Mouse (Mus musculus) Patski (cell line): ENCODE results near the gene Lingo2. TPM values are rescaled to one million over a fixed set of nuclear protein-coding genes. Genes with fewer than 3 reads are reported as not detected.
"Not testable (repeated sequence)": the region's sequence is repeated elsewhere in the genome, so short reads cannot be mapped to it uniquely, and the experiment has no call there.

Experiments used
- ATAC-seq: fragments of 100-300 bp; one replicate; pipeline ENCODE4 v1.8.0; 2021
- CTCF ChIA-PET: fragments of 350-600 bp; sonication (Branson Sonifier 250); formaldehyde crosslinking; loops from one replicate; lab custom pipeline; 2022; ENCODE audit warnings: inconsistent platforms; lab: Charles Lee
- POLR2A ChIA-PET: fragments of 350-600 bp; sonication (Branson Sonifier 250); formaldehyde crosslinking; loops from one replicate; lab custom pipeline; 2022; ENCODE audit warnings: antibody characterized with exemption, inconsistent platforms; lab: Charles Lee
- DNase-seq: peaks from one replicate; pipeline ENCODE4 v3.0.0-alpha.2; 2011; ENCODE audit warnings: low read depth, low spot score
- H3K27me3 ChIP-seq: fragments of 371-371 bp; one replicate; pipeline ENCODE4 v1.5.1; 2021
- CTCF ChIP-seq: fragments of 100-300 bp; IDR thresholded peaks from one replicate; pipeline ENCODE4 v1.5.1; 2021
- in situ Hi-C: fragments of 300-500 bp; cut with MboI; formaldehyde crosslinking; loops from 3 replicates; pipeline ENCODE4 v1.11.1; 2018; ENCODE audit warnings: low pct_unique_long_range_greater_than_20kb, mixed read lengths
- polyA plus RNA-seq: library from polyadenylated mRNA; unstranded; gene quantifications from one replicate; pipeline ENCODE4 v1.2.3, GENCODE M21; 2021

Gene Lingo2
- polyA plus RNA-seq, 1 experiment from 2014 or later = not detected

DNA sequence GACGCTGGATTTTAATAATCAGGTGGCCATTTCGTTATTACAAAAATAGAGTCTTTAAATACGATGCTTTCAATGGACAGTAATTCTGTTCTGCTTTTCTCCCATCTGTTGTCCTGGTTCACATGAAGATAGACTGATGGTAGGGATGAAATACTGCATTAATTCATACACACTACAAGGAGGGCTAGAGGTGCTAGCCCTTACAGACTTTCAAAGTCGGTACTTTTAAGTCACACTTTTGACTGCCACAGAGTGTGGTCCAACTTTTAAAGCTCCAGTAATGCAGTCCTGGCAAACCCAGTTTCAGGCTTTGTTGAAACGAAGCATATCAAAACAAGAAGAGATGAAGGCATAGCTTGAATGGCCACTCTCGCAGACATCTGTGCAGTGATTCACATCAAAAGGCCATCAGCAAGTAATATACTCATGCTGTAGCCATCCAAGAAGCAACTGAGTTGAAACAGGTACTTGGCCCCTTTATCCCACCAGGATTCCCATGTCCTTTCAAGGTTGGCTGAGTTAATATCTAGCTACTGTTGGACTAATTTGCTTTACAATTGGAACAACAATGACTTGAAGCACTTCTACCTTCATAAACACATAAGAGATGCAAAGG, 872.5 kb downstream of the Lingo2 start:
- DNase-seq = no peak
- TF ChIP-seq CTCF = no peak
- in situ Hi-C loops = no loop called here
- ChIA-PET CTCF (no interaction called here), POLR2A (no interaction called here)
- H3K27me3 ChIP-seq = no peaks in the 10 kb centered on the region
- no peak for ATAC-seq

DNA sequence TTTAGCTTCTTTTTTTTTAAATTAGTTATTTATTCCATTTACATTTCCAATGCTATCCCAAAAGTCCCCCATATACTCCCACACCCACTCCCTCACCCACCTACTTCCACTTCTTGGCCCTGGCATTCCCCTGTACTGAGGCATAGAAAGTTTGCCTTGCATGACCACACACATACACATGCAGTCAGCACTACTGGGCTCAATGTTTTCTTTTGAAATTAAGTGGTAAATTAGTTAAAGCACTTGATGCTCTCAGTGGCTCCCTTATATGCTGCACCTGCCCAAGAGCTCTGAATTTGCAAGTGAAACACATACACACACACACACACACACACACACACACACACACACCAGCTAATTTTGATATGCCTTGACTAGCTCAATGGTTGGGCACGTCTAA, 886.8 kb downstream of the Lingo2 start:
- DNase-seq, in situ Hi-C loops, CTCF ChIA-PET, POLR2A ChIA-PET, ATAC-seq, H3K27me3 ChIP-seq: not testable (repeated sequence)

DNA sequence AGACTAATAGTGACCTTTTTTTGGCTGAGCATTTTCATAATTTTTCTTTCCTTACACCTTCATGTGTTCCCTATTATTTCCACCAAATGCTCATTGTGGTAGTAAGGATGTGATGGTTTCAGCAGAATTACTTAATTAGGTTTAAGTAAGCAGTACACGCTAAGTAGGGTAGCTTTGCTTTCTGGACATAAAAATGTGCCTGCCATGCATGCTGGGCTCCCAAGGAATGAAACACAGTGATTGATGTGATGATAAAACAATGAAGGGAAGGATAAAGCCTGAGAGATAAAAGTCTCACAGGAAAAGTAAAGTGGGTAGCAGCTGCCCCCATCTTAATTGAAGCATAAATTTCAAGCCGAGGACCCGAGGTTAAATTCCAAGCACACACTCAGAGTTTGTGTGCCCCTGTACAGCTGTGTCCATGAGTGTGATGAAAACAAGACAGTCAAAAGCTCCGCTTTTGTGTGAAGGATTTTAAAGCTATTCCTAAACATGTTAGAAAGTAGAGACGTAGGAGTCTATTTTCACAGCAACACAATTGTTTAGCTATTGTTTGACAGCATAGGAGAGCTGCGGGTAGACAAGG, 898.7 kb downstream of the Lingo2 start:
- no peak for ATAC-seq
- ChIA-PET POLR2A (no interaction called here), CTCF (no interaction called here)
- no peak for DNase-seq
- in situ Hi-C loops = no loop called here
- TF ChIP-seq CTCF = no peak
- no peaks in the 10 kb centered on the region for H3K27me3 ChIP-seq

DNA sequence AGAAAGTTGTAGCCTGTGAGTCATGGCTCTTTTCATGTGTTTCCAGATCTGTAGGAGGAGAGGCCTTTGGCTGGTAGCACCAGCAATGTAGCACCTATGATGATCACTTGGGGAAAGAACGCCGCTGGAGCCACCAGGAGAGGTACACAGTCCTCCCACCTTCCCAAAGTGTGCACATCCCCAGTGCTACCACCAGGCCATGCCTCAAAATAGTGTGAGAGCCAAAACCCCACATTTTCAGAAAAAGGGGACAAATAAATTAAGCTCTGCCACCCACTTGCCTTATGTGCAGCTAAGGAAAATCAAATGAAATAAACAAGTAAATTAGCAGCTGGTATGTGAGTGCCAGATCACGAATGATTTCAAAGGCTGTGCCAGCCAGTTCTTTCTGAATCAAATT, 911.2 kb downstream of the Lingo2 start:
- DNase-seq (no peak), ATAC-seq (no peak)
- no peaks in the 10 kb centered on the region for H3K27me3 ChIP-seq
- in situ Hi-C loops = no loop called here
- ChIA-PET POLR2A (no interaction called here), CTCF (no interaction called here)
- TF ChIP-seq CTCF = no peak

DNA sequence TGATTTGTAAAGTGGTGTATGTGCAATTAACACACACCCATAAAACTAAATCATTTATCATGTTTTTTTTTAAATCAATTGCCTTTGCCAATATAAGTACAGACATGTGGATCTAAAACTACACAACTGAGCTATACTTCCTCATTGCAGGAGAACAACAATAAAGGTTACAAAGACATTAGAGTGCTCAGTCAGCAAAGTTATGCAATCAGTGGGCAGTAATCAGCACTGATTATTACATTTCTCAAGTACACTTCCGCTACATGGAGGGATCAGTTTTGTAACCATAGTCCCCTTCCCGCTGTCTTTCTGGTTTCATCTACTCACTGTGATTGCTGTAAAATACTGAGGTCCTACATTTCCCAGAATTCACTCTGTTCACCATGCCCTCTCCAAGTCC, 912.8 kb downstream of the Lingo2 start:
- CTCF ChIA-PET = no interaction called here
- POLR2A ChIA-PET = no interaction called here
- DNase-seq (no peak), ATAC-seq (no peak)
- in situ Hi-C loops = no loop called here
- H3K27me3 ChIP-seq = no peaks in the 10 kb centered on the region
- TF ChIP-seq CTCF = no peak

DNA sequence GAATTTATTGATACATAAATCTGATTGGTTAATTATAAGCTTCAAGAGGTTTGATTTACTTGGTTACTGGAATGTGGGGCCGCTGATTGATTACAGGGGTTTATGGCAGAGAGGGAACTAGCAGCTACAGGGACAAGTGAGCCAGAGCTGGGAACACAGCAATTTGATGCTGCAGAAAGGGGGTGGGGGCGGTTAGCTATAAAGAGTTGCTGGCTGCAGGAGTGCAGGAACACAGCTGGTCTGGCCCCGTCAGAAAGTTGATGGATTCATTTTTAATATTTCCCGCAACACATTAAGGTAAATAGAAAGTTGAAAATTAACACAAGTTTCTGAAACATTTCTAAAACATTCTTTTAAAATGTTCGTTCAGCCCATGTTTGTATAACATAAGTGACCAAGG, 919.5 kb downstream of the Lingo2 start:
- POLR2A ChIA-PET = no interaction called here
- no peak for TF ChIP-seq CTCF
- ATAC-seq (no peak), DNase-seq (no peak)
- CTCF ChIA-PET = no interaction called here
- in situ Hi-C loops = no loop called here
- H3K27me3 ChIP-seq = no peaks in the 10 kb centered on the region

DNA sequence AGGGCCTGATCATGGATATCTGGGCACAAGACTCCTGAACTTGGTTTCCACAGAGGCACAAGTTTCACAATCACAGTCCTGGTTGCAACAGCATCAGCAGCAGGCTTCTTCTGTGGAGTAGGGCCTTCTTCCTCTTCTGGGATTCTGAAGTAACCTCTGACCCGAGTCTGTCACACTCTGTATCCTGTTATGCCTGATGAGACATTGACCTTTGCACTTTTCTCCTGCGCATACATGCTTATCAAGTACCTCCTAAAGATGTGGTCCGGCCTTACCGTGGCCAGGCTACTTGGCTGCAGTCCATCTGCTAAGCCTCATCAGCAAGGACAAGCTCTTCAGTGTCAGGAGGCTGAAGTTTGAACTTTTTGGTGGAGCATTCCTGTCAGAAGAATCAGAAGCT, 937.4 kb downstream of the Lingo2 start:
- no peaks in the 10 kb centered on the region for H3K27me3 ChIP-seq
- no peak for DNase-seq
- in situ Hi-C loops = no loop called here
- CTCF ChIA-PET = no interaction called here
- TF ChIP-seq CTCF = no peak
- no peak for ATAC-seq
- POLR2A ChIA-PET = no interaction called here

DNA sequence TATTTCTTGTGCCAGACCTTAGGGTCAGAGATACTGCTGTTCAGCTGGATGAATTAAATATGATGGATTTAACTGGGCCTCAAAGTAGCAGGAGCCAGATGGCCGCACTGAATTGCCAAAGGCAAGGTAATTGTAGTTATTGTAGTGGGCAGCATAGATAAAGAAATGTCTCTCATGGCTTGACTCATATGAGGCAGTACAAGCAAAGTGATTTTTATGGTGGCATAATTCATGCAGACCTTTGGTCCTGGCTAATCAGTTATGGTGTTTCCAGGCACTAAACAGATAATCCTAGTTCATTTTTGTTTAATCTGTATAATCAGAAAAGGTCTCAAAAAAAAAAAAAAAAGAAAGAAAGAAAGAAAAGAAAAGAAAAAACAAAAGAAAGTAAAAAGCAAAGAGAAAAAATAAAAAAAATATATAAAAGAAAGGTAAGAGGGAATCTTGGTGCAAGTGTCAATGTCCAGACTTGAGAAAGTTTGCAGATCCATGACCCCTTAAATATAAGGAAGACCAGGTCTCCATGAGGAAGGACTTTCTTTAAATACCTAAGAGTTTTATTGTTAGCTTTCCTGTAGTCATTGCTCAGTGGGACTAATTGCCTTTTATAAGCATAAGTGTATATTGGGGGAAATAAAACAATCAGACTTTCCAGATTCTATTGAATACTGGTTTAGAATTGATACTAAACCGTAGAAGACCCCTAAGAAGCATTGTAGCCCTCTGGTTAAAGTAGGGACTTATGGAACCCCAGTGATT, 959.4 kb downstream of the Lingo2 start:
- CTCF ChIA-PET = no interaction called here
- in situ Hi-C loops = no loop called here
- H3K27me3 ChIP-seq = no peaks in the 10 kb centered on the region
- no peak for TF ChIP-seq CTCF
- DNase-seq (no peak), ATAC-seq (no peak)
- POLR2A ChIA-PET = no interaction called here

DNA sequence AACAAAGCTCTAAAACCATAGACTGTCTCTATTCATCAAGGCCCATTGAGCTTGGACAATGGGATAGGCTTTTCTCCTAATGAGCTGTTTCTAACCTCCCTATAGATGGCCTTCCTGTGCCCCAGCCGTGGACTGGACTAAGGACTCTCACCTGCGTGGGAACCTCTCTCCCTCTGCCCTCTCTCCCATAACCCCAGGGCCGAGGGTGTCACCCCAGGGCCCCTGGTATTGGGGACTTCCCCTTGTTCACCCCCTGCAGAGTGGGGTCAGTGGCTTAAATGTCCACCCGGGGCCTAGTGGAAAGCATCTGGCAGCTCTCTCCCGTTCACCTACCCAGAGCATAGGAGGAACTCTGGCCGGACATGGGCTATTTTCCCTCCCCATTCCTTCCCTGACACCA, 965.5 kb downstream of the Lingo2 start:
- ATAC-seq (no peak), DNase-seq (no peak)
- TF ChIP-seq CTCF = no peak
- in situ Hi-C loops = no loop called here
- no peaks in the 10 kb centered on the region for H3K27me3 ChIP-seq
- POLR2A ChIA-PET = no interaction called here
- CTCF ChIA-PET = no interaction called here

DNA sequence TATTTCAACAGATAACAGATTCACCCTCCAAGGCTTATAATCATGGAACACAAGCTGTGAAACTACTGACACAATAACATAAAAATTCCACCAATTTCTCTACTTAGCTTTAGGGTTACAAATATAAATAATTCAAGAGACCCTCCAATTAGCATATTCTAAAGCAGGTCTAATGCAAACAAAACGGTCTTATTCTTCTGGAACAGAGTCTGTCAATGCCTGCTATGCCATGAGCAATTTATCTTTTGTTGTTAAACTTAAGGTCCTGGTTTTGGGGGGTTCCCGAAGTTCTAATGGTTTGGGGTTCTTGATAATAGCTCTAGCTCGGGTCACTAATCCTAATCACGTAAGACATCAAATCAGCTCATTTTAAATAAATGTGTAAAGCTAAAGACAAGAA, 988.0 kb downstream of the Lingo2 start:
- POLR2A ChIA-PET = no interaction called here
- no peak for TF ChIP-seq CTCF
- CTCF ChIA-PET = no interaction called here
- DNase-seq (no peak), ATAC-seq (no peak)
- H3K27me3 ChIP-seq = no peaks in the 10 kb centered on the region
- in situ Hi-C loops = no loop called here

DNA sequence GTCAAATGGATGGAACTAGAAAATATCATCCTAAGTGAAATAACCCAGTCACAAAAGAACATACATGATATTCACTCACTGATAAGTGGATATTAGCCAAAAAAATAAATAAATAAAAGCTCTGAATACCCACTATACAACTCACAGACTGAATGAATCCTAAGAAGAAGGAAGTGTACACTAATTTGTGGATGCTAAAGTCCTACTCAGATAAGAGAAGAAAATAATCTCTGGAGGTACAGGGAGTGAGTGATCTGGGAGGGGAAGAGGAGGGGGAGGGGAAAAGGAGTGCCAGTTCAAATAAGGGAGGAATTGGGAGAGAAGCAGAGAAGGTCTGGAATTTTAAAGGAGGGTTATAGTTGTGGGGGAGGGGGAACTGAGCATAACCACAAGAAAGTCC, 999.7 kb downstream of the Lingo2 start:
- no peak for DNase-seq
- H3K27me3 ChIP-seq = no peaks in the 10 kb centered on the region
- TF ChIP-seq CTCF = no peak
- ChIA-PET POLR2A (no interaction called here), CTCF (no interaction called here)
- in situ Hi-C loops = no loop called here
- ATAC-seq = no peak
